ENCODE assay signal across 10 mouse cellular contexts in the genomic region with DNA sequence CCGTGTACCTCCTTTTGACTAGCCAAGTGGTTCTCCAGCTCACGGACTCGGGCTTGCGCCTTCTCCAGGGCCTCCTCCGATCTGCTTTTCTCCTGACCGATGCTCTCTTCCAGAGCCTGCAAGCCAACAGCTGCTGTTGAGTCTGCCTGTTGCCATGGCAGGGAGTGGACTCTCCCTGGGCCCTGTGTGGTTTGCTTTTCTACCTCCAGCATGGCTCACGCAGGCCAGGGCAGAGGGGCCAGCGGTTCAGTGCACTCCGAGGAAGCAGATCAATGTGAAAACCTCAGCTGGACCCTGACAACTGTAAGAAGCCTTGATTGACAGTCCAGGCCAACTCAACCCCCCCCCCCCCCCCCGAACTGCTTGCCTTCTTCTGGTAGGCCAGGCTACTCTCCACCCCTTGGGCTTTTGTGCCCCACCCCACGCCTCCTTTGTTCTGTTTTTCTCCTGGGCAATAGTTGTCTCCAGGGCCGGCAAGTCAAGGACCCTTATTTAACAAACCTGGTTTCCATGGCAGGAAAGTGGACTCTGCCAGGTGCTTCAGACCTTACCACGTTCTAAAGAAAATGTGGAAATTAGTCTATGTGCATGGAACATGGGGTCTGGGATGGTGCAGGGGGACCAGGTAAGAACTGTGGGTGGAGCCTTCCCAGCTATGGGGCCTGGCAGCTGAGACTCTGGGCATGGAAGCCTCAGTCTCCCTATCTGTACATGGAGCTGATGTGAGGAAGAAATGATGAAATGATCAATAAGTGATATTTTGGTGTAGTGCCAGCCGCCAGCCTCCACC. TPM values are rescaled to one million over a fixed set of nuclear protein-coding genes. Genes with fewer than 3 reads are reported as not detected.
A peak's percentile ranks its signal among the peaks of the same experiment; 100 is the strongest.
DNase-seq lines count a peak whose midpoint lies in the region; ATAC-seq and TF ChIP-seq lines count a peak whose summit lies in the region.
"Had no signal": no experiment of that assay in that cellular context is flagged by ENCODE, and none has a peak within 500 bp of the region (broad histone marks: within the 10 kb centered on the region; RNA-seq: fewer than 3 reads in every experiment).

No protein-coding gene starts in this region.

- H3K4me1 ChIP-seq in liver, postnatal 0 days (ENCODE audit: insufficient read depth), result peaks cover 6% of the 10 kb centered on the region; the same call in 1 of the 2 replicates
- peaks cover 8% of the 10 kb centered on the region for H3K4me1 ChIP-seq in liver, embryonic 12.5 days
- H3K4me1 ChIP-seq in embryonic facial prominence, embryonic 14.5 days (ENCODE audit: control insufficient read depth, insufficient read depth, low read length), result no peaks in the 10 kb centered on the region
- peaks cover 7% of the 10 kb centered on the region for H3K4me1 ChIP-seq in hindbrain, embryonic 16.5 days (ENCODE audit: control insufficient read depth, insufficient read depth, low read depth, low read length)
- H3K4me1 ChIP-seq in midbrain, embryonic 13.5 days (replicated peaks), result peaks cover 22% of the 10 kb centered on the region

- no peak overlapping the region for H3K4me3 ChIP-seq in liver, postnatal 0 days (ENCODE audit: low read depth, low read length)
- H3K4me3 ChIP-seq in liver, embryonic 12.5 days, result no peak overlapping the region
- no peak overlapping the region for H3K4me3 ChIP-seq in embryonic facial prominence, embryonic 14.5 days (ENCODE audit: low read depth, low read length)
- H3K4me3 ChIP-seq in hindbrain, embryonic 16.5 days (ENCODE audit: low read length), result no peak overlapping the region
- no peak overlapping the region for H3K4me3 ChIP-seq in midbrain, embryonic 13.5 days (replicated peaks)

- no peaks in the 10 kb centered on the region for H3K36me3 ChIP-seq in liver, postnatal 0 days (replicated peaks; ENCODE audit: insufficient read depth, low read length)
- no peaks in the 10 kb centered on the region for H3K36me3 ChIP-seq in liver, embryonic 12.5 days
- H3K36me3 ChIP-seq in embryonic facial prominence, embryonic 14.5 days (ENCODE audit: control insufficient read depth, insufficient read depth, low read length), result no peaks in the 10 kb centered on the region
- no peaks in the 10 kb centered on the region for H3K36me3 ChIP-seq in hindbrain, embryonic 16.5 days (ENCODE audit: control insufficient read depth, insufficient read depth, low read length)
- no peaks in the 10 kb centered on the region for H3K36me3 ChIP-seq in midbrain, embryonic 13.5 days

- ATAC-seq in liver, postnatal 0 days, result no peak
- no peak for ATAC-seq in liver, embryonic 12.5 days
- ATAC-seq in embryonic facial prominence, embryonic 14.5 days (ENCODE audit: low read depth), result peak; percentile 80
- peak; percentile 70 for ATAC-seq in hindbrain, embryonic 16.5 days
- peak; percentile 80 for ATAC-seq in midbrain, embryonic 13.5 days
- ATAC-seq in megakaryocyte-erythroid progenitor cell, adult 5-6 weeks (replicated peaks; ENCODE audit: low FRiP score, low TSS enrichment, poor library complexity, severe bottlenecking), result no peak

- no peak for DNase-seq in liver, postnatal 0 days
- DNase-seq in embryonic facial prominence, embryonic 14.5 days (ENCODE audit: low spot score), result no peak
- DNase-seq in spleen, postnatal 4 days (ENCODE audit: low spot score in 2 of 2), result no peak
- no peak for DNase-seq in cerebellum, postnatal 4 days (ENCODE audit: low spot score in 2 of 2)
- DNase-seq: thymus, postnatal 4 days had no signal

- no peaks in the 10 kb centered on the region for H3K9me3 ChIP-seq in liver, postnatal 0 days (ENCODE audit: low read length)
- no peaks in the 10 kb centered on the region for H3K9me3 ChIP-seq in liver, embryonic 12.5 days (replicated peaks)
- no peaks in the 10 kb centered on the region for H3K9me3 ChIP-seq in embryonic facial prominence, embryonic 14.5 days (ENCODE audit: control insufficient read depth, low read length)
- no peaks in the 10 kb centered on the region for H3K9me3 ChIP-seq in hindbrain, embryonic 16.5 days (ENCODE audit: control insufficient read depth, low read length)
- no peaks in the 10 kb centered on the region for H3K9me3 ChIP-seq in midbrain, embryonic 13.5 days

- no peak for TF ChIP-seq EP300 in liver, postnatal 0 days (IDR thresholded peaks at IDR 0.05; ENCODE audit: low read depth)

- no peak overlapping the region for H3K9ac ChIP-seq in liver, postnatal 0 days (replicated peaks)
- no peak overlapping the region for H3K9ac ChIP-seq in liver, embryonic 12.5 days
- H3K9ac ChIP-seq in embryonic facial prominence, embryonic 14.5 days (ENCODE audit: low read depth, low read length), result no peak overlapping the region
- no peak overlapping the region for H3K9ac ChIP-seq in hindbrain, embryonic 16.5 days (ENCODE audit: low read depth, low read length)
- no peak overlapping the region; the same call in 1 of the 2 replicates for H3K9ac ChIP-seq in midbrain, embryonic 13.5 days (replicated peaks)

- TF ChIP-seq CTCF in liver, postnatal 0 days (IDR thresholded peaks at IDR 0.05; ENCODE audit: low read depth), result no peak

- peak overlapping the region; percentile 22; the same call in 1 of the 2 replicates for H3K4me2 ChIP-seq in liver, postnatal 0 days (ENCODE audit: low read depth, low read length)
- no peak overlapping the region for H3K4me2 ChIP-seq in liver, embryonic 12.5 days
- no peak overlapping the region for H3K4me2 ChIP-seq in embryonic facial prominence, embryonic 14.5 days (ENCODE audit: low read depth, low read length)
- H3K4me2 ChIP-seq in hindbrain, embryonic 16.5 days (ENCODE audit: low read length), result peak overlapping the region; percentile 14; the same call in 1 of the 2 replicates
- peak overlapping the region; percentile 19 for H3K4me2 ChIP-seq in midbrain, embryonic 13.5 days (replicated peaks)
- H3K4me2 ChIP-seq: heart, embryonic 11.5 days had no signal

- WGBS in liver, postnatal 0 days (ENCODE audit: insufficient replicate concordance), result 68% methylated on average over 13 of the region's 14 CpGs
- WGBS in liver, embryonic 12.5 days (ENCODE audit: insufficient replicate concordance), result 66% methylated on average over 13 of the region's 14 CpGs
- 59% methylated on average over 13 of the region's 14 CpGs for WGBS in embryonic facial prominence, embryonic 14.5 days
- 40% methylated on average over 14 of the region's 14 CpGs for WGBS in hindbrain, embryonic 16.5 days
- 36% methylated on average over 14 of the region's 14 CpGs for WGBS in midbrain, embryonic 13.5 days

- H3K27me3 ChIP-seq in liver, postnatal 0 days (ENCODE audit: insufficient read depth, low read length), result no peaks in the 10 kb centered on the region
- no peaks in the 10 kb centered on the region; the same call in 1 of the 2 replicates for H3K27me3 ChIP-seq in liver, embryonic 12.5 days (replicated peaks)
- no peaks in the 10 kb centered on the region for H3K27me3 ChIP-seq in embryonic facial prominence, embryonic 14.5 days (replicated peaks; ENCODE audit: control insufficient read depth, insufficient read depth, low read length)
- H3K27me3 ChIP-seq in hindbrain, embryonic 16.5 days (replicated peaks; ENCODE audit: control insufficient read depth, insufficient read depth, low read length), result no peaks in the 10 kb centered on the region
- no peaks in the 10 kb centered on the region for H3K27me3 ChIP-seq in midbrain, embryonic 13.5 days

- H3K27ac ChIP-seq in liver, postnatal 0 days (ENCODE audit: low read depth), result no peak overlapping the region
- H3K27ac ChIP-seq in liver, embryonic 12.5 days, result no peak overlapping the region
- no peak overlapping the region for H3K27ac ChIP-seq in embryonic facial prominence, embryonic 14.5 days (replicated peaks; ENCODE audit: low read depth, low read length)
- H3K27ac ChIP-seq in hindbrain, embryonic 16.5 days (ENCODE audit: low read depth, low read length), result no peak overlapping the region
- H3K27ac ChIP-seq in midbrain, embryonic 13.5 days, result peak overlapping the region; percentile 53; the same call in 1 of the 2 replicates

RNA-seq across cellular contexts. Expression of gene Efhd2, which starts 58.3 kb away (rescaled TPM):
- polyA plus RNA-seq in liver, postnatal 0 days (2015; fragmentation: Nextera tagmentation; extraction: Ambion mirVana), result 37.1 and 39.9 TPM in 2 replicates
- polyA plus RNA-seq in liver, embryonic 12.5 days (2016; fragmentation: Nextera tagmentation; extraction: Ambion mirVana), result 75.0 and 75.6 TPM in 2 replicates
- 61.6 and 62.1 TPM in 2 replicates for polyA plus RNA-seq in embryonic facial prominence, embryonic 14.5 days (2014; fragmentation: Nextera tagmentation; extraction: Ambion mirVana)
- 77.6 and 78.6 TPM in 2 replicates for polyA plus RNA-seq in hindbrain, embryonic 16.5 days (2015; fragmentation: Nextera tagmentation; extraction: Ambion mirVana)
- polyA plus RNA-seq in midbrain, embryonic 13.5 days (2015; fragmentation: Nextera tagmentation; extraction: Ambion mirVana), result 72.6 and 89.7 TPM in 2 replicates
- 22.7 and 43.7 TPM in 2 replicates for total RNA-seq in megakaryocyte-erythroid progenitor cell, adult 5-6 weeks (2014; fragmentation: Nextera tagmentation)
- total RNA-seq in megakaryocyte-erythroid progenitor cell, adult 5-6 weeks (2017), result 31.2 and 36.4 TPM in 2 replicates

Comparison
In these comparisons a context has a peak if more than half of its experiments do, and no peak if none do; other contexts are left out.
1. H3K4me2 ChIP-seq: peak in liver, postnatal 0 days (single experiment), hindbrain, embryonic 16.5 days (single experiment) and midbrain, embryonic 13.5 days (single experiment); none in liver, embryonic 12.5 days (single experiment) and embryonic facial prominence, embryonic 14.5 days (single experiment).
2. ATAC-seq: peak in embryonic facial prominence, embryonic 14.5 days (single experiment), hindbrain, embryonic 16.5 days (single experiment) and midbrain, embryonic 13.5 days (single experiment); none in liver, postnatal 0 days (single experiment), liver, embryonic 12.5 days (single experiment) and megakaryocyte-erythroid progenitor cell, adult 5-6 weeks (single experiment).